Mouse (Mus musculus): Measurements from ENCODE around the gene Rabgap1l.

- TF ChIP-seq POLR2A (IDR thresholded peaks at IDR 0.05; ENCODE audit: control insufficient read depth, extremely low read depth, insufficient read depth, low read length, poor library complexity) (no peak), CTCF (IDR thresholded peaks at IDR 0.05; ENCODE audit: borderline replicate concordance, control insufficient read depth, extremely low read depth, insufficient read depth, low read length, poor library complexity) (no peak)
Observed at GRCm38 (mm10) chr1:160784122-160784521, 8.9 kb downstream of the Rabgap1l start.

Measured in thymus, adult 2 months (tissue).